Mouse (Mus musculus) layer of hippocampus, postnatal 25 days (tissue): ENCODE data around the gene Prdm16. TPM values are rescaled to one million over a fixed set of nuclear protein-coding genes. Genes with fewer than 3 reads are reported as not detected.

Source experiments
- DNase-seq, 2 experiments: peaks; one replicate each; pipeline ENCODE4 v3.0.0; 2022; ENCODE audit warnings: mixed read lengths in 2 of 2, low spot score in 1 of 2; ENCODE audit errors: extremely low spot score in 1 of 2
- total RNA-seq, 2 experiments: library from RNA; stranded (reverse); gene quantifications; 2 replicates each; pipeline ENCODE4 v1.2.3; 2021

Prdm16 gene
- total RNA-seq, 2 experiments from 2014 or later: 10.1 to 10.3 TPM

DNA sequence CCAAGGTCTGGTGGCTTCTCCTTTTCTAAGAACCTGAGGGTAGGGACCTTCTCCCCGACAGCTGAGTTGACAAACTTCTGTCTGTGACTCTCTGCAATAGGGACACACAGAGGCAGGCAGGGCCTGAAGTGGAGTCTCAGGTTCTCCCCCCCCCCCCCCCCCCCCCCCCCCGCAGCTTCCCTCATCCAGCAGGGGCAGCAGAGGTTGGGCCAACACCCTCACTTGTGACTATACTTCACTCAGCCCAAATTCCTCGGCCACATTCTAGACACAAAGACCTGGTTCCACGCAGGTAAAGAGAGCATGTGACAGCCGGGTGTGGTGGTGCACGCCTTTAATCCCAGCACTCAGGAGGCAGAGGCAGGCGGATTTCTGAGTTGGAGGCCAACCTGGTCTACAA is 276.2 kb downstream of the Prdm16 start:
- DNase-seq: no peak

DNA sequence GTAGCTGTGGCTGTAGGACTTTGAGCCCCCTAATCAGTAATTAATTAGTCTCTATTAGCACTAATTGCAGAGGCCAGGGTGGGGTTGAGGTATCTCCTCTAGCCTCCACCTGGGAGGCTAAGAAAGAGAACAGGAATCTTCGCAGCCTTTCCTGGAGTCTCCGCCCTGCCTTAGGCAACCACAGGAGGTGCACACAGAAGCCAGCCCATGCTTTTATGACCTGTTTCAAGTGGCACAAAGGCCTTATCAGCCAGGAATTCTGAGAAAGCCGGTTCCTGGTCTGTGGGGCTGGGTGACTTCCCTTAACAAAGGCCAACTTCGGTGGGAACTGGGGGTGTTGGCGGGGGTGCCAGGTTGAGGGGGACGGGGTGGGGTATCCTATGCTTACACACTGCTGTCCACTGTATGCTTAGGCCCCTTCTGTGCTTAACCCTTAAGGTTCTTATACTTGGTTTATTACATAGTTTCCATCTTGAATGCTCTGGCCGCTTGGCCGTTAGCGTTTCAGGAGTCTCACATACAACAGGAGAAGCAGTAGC is 276.8 kb downstream of the Prdm16 start:
- no peak for DNase-seq

DNA sequence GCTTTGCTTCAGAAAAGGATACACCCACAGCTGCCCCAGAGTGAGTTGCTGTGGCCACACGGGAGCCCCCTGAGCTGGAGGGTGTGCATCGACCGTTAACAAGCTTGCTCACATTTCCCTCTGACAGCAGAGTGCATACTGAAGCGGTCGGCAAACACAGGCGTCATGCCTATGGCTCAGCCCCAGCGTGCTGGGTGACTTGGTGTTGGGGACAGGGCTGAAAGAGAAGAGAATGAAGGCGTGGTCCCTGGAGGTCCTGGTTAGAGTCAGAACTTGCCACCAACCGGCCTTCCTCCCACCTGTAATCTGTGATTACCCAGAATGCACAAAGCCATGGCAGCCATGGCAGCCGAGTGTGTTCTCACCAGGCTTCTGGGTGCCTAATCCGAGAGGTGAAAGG is 277.9 kb downstream of the Prdm16 start:
- DNase-seq: no peak

- no peak for DNase-seq
These were observed 278.3 kb downstream of the Prdm16 start for GRCm38 (mm10) chr4:154358370-154358769.

DNA sequence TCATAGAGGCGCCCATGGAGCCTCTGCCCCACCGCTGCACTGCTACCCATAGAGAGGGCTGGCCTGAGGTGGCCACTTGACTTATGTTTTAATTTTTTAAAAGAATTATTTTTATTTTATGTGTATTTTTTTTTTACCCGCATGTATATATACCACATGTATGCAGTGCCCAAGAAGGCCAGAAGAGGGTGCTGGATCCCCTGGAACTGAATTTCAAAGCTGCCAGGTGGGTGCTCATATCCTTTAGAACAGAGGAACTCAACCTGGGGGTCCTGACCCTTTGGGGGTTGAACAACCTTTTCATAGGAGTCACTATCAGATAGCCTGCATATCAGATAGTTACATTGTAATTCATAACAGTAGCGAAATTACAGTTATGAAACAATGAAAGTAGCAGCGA is 281.3 kb downstream of the Prdm16 start:
- no peak for DNase-seq

GRCm38 (mm10) chr4:154352246-154352645 is 284.4 kb downstream of the Prdm16 start:
- no peak for DNase-seq

GRCm38 (mm10) chr4:154348197-154348786 is 288.4 kb downstream of the Prdm16 start:
- DNase-seq: no peak

GRCm38 (mm10) chr4:154346731-154347522 is 289.7 kb downstream of the Prdm16 start:
- DNase-seq: no peak

DNA sequence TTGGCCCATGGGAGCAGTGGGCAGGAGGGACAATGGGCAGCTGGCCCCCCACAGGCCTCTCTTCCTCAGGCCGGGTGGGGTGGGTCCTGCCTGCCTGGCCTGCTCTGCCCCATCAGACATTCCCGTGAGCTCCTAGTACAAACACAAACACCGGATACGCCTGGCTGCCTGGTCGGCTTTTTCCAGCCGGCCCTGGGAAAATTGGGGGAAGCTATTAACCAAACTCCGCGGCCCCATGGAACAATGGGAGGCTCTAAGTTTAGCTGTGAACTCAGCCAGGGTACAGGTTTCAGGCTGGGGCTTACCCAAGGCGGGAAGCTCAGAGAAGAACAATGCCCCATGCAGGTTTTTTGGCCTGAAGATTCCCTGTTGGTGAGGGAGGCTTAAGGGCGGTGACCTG is 300.0 kb downstream of the Prdm16 start:
- no peak for DNase-seq

DNA sequence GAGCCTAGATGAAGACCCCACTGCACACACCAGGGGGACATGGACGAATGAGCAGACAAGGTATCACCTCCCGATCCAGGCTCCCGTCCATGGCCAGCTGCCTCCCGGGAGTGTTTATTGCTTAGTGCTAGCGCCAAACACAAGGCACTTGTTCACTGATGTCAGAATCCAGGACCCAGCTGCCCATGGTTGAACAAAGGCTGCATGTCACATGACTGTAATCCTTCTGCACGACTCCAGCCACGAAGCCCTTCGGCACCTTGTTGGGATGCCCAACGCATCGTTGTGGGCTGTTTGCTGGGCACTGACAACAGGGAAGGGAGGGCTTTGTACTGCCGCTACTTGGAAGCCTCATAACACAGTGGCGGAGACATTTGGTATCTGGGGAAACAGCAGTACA is 300.9 kb downstream of the Prdm16 start, which contains the start of gene B230104I21Rik:
Gene B230104I21Rik (plus strand): TSS at position 367 of the 400 bp plus-strand sequence.
- peak; percentile 27 to 32 for DNase-seq

- DNase-seq: no peak
These were observed 301.8 kb downstream of the Prdm16 start for GRCm38 (mm10) chr4:154334699-154335402.

GRCm38 (mm10) chr4:154333300-154333699 is 303.4 kb downstream of the Prdm16 start:
- DNase-seq: no peak

DNA sequence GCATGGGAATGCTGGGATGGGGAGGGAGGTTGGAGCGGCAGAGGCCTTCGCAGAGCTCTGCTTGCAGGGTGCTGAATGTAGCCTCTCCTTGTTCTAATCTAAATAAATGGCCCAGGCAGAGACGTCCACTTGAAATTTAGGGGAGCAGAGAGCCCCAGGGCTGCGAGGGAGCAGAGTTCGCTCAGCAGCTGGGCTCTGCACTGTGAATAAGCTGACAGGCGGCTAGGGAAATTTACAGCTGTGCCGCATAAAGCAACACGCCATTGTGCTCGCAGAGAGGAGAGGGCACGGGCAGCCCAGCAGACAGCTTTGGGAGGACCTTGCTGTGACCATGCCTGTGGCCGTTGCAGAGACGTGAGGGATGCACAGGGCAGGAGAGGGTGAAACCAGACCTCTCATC is 305.4 kb downstream of the Prdm16 start:
- no peak for DNase-seq

GRCm38 (mm10) chr4:154330001-154330400 is 306.7 kb downstream of the Prdm16 start:
- DNase-seq: no peak

DNA sequence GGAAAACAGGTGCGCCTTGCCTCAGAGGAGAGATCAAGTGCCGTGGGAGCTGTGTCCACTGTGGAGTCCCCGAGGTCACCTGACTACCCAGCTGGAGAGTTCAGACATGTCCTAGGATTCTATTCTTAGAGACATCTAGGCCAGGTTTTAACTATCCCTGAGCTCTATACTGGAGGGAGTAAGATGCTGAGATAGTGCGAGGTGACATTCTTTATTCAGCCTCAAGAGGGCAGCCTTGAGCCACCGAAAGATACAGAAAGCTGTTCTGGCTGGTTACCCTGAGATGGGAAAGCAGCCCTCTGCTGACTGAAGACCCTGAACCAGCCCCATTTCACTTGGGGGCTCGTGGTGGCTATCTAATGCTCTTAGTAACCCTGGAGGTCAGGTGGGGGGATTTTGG is 307.8 kb downstream of the Prdm16 start:
- peak; percentile 60 to 82 for DNase-seq

DNA sequence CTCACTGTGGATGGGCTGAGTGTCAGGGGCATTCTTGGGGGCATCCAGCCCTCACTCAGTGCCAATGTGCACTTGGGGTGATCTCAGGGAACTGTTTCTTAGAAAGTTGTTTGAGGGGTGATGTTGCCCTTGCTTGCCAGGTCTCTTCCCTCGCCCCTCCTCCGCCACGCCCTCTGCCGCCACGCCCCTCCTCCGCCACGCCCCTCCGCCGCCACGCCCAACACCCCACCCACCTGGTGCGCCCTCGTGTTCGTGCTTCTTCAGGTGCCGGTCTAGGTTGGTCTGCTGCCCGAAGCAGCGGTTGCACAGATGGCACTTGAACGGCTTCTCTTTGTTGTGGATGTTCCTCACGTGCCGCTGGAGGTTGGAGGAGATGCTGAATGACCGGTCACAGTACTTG is 308.2 kb downstream of the Prdm16 start:
- no peak for DNase-seq

DNA sequence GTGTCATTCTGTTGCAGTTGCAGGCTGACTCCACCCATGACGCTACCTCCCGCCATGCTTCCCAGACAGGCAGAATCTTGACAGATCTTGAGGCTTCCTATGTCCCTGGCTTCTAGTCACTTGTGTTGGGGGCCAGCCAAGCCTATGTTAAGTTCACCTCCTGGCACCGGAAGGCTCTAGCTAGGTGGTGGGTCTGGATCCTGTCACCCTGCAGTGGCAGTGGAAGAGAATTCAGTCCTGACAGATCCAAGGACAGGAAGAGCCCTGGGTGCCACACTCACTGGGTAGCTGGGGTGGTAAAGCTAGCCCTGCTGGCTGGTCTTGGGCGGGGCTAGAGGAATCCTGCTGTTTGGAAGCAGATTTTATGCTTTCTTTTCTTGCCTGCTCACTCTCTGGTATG is 311.3 kb downstream of the Prdm16 start:
- no peak for DNase-seq

DNA sequence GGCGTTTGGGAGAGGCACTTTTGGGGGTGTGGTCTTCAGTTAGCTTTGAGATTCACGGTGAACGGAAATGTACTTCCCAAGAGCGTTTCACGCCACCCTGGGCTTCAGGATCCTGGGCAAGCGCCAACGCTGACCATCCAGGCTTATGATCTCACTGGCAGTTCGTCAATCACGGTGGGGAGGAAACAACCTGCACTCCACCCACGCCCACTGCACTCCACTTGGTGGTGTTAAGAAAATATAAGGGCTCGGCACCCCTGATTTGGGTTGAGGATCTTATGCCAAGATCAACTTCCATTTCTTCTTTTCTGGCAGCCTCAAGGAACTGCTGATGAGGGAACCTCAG is 323.1 kb downstream of the Prdm16 start:
- no peak for DNase-seq

DNA sequence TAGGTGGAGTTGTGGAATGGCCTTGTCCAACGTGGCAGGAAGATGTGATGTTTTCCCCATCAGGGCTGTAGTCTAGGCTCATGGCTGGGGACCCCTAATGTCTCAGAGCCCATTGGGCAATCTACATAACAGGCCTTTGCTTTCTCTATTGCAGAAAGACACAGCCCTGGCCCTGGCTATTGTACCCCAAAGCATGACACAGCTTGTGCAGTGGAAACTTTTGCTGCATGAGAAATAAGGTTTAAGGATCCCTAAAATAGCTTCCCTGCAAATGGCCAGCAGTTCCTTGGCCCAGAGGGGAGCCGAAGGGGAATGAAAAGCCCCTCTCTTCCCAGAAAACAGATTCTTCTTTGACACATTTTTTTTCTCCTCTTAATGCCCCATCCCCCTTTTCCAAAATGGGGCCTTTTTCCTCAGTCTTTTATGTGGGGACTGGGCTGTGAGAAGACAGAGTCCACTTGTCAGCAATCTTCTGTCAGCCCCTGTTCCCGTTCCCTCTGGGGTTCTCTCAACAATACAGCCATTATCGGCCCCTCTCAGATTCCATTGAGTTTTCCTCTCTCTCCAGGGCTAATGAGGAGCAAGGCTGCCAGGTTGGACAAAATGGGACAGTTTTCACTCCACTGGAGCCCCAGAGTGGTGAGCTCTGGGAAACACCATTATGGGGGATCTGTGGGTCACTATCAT is 323.6 kb downstream of the Prdm16 start:
- no peak for DNase-seq

- no peak for DNase-seq
These were observed 324.4 kb downstream of the Prdm16 start for GRCm38 (mm10) chr4:154312143-154312812.
